Mouse (Mus musculus): ENCODE measurements at regions not wholly inside any gene's neighbourhood (a gene's known extent, or its start where the extent isn't known, plus 50 kb on each side); places are given as distances from the start of the nearest gene placed in this dataset.

DNA sequence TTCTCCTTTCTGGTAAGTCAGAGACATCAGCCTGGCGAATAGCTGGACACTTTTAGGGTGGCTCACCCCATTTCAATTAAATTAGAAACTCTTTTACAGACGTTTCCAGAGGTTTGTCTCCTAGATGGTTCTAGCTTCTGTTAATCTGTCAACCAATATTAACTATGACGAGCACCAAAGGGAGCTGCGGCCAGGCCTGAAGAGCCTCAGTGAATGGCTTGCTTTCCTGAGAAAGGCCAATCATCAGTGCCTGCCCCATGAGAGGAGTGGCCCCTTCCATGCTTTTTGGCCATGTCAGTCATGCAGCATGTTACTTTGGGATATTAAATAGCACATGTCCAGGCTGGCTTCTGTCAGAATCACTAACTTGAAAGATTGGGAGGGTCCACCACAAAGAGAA is 296.6 kb upstream of the Id2 start:
- no peak for TF ChIP-seq POLR2A (IDR thresholded peaks at IDR 0.05; ENCODE audit: insufficient read depth, low read depth, low read length)
- TF ChIP-seq CTCF (IDR thresholded peaks at IDR 0.05; ENCODE audit: insufficient read depth, low read depth, low read length) = no peak
- no peak overlapping the region for H3K27ac ChIP-seq (ENCODE audit: insufficient read depth, low read depth, low read length)
- 91% methylated on average over 4 of the region's 4 CpGs for WGBS
- H3K4me3 ChIP-seq (ENCODE audit: insufficient read depth, low read depth, low read length) = no peak overlapping the region
- no peaks in the 10 kb centered on the region for H3K4me1 ChIP-seq (ENCODE audit: control insufficient read depth, insufficient read depth, low read length)

DNA sequence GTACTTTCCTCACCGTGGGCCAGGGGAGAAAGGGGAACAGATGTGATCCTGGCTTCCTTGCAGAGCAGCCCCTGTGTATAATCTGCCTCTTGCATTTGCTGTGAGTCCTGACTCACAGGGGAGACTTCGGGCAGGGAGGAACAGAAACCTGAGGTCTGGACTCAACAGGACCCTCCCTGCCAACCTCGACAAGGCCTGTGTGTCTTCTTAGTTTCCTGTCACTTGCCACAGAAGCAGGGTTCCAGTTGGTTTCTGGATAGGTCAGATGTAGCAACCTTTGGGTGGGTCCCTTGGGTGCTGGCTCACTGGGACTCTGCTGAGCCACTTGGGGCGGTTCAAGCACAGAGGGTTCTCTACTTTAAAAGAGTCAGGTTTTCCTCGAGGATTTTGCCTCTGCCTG is 292.3 kb upstream of the Id2 start:
- H3K27ac ChIP-seq (ENCODE audit: insufficient read depth, low read depth, low read length) = no peak overlapping the region
- H3K4me1 ChIP-seq (ENCODE audit: control insufficient read depth, insufficient read depth, low read length) = no peaks in the 10 kb centered on the region
- 80% methylated on average over 5 of the region's 5 CpGs for WGBS
- H3K4me3 ChIP-seq (ENCODE audit: insufficient read depth, low read depth, low read length) = no peak overlapping the region
- TF ChIP-seq CTCF (IDR thresholded peaks at IDR 0.05; ENCODE audit: insufficient read depth, low read depth, low read length) (no peak), POLR2A (IDR thresholded peaks at IDR 0.05; ENCODE audit: insufficient read depth, low read depth, low read length) (no peak)

DNA sequence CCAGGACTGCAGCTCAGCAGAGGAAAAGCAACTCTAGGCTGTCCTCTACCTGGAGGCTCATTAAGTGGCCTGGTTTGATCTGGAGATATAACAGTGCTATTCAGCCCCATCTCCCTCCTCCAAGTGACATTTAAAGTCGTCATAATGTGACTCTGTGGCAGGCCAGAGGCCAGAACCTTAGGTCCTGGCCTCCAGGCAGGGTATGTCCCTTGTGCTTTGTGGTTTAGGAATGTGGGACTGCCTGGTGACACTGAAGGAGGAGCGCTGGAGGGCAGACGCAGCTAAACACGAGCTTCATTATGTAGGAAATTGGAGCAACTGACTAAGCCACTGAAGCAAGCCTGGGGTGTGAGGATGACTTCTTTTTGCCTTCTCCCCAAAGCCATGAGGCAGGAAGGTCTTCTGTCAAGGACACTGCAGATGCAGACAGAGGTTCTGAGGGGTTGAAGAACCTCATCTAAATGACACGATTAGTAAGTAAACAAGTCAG is 290.9 kb upstream of the Id2 start:
- 77% methylated on average over 5 of the region's 5 CpGs for WGBS
- TF ChIP-seq POLR2A (IDR thresholded peaks at IDR 0.05; ENCODE audit: insufficient read depth, low read depth, low read length) = no peak
- no peak for TF ChIP-seq CTCF (IDR thresholded peaks at IDR 0.05; ENCODE audit: insufficient read depth, low read depth, low read length)

DNA sequence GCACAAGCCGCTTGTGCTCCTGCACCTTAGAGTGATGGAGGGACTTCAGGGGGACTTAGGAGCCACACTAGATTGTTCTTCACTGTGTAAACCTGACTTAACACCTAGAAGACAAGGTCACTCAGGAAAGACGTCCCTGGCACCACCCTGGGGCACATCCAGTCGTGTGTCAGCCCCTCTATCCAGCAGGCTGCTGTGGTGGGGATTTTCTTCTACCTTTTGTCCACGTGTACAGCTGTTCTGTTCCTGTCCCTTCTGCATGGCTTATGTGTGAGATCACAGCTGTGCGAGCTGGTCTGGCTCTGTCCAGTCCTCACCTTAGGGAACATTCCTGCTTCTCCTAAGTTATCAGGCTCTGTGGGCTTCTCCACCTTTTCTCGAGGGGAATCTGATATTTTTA is 286.0 kb upstream of the Id2 start:
- TF ChIP-seq CTCF (IDR thresholded peaks at IDR 0.05; ENCODE audit: insufficient read depth, low read depth, low read length) = no peak
- TF ChIP-seq POLR2A (IDR thresholded peaks at IDR 0.05; ENCODE audit: insufficient read depth, low read depth, low read length) = no peak
- Histone ChIP-seq H3K4me3 (ENCODE audit: insufficient read depth, low read depth, low read length) (no peak overlapping the region), H3K4me1 (ENCODE audit: control insufficient read depth, insufficient read depth, low read length) (no peaks in the 10 kb centered on the region; the same call in 1 of the 2 replicates), H3K27ac (ENCODE audit: insufficient read depth, low read depth, low read length) (no peak overlapping the region)
- 89% methylated on average over 6 of the region's 6 CpGs for WGBS

More for the DNA sequence above, 290.9 kb upstream of the Id2 start:
- no peak overlapping the region for H3K27ac ChIP-seq (ENCODE audit: insufficient read depth, low read depth, low read length)
- no peak overlapping the region for H3K4me3 ChIP-seq (ENCODE audit: insufficient read depth, low read depth, low read length)
- H3K4me1 ChIP-seq (ENCODE audit: control insufficient read depth, insufficient read depth, low read length) = no peaks in the 10 kb centered on the region

DNA sequence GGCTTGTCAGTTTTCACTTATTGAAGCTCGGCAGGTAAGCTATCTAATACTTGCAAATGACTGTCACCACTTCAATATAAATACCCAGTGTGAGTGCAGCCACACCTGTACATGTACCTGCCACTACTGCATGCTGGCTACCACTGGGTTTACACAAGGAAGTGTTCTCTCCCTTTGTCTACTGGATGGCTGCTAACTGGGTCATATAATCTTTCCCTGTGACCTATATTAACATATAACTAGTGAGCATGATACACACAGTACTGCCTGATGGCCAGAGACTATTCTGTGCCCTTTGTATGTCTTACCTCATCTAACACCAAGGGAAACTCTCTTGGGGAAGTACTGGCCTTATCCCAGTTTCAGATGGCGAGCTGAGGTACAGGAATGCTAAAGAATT is 285.5 kb upstream of the Id2 start:
- WGBS = 99% methylated on average over 2 of the region's 2 CpGs
- no peak overlapping the region for H3K4me3 ChIP-seq (ENCODE audit: insufficient read depth, low read depth, low read length)
- no peaks in the 10 kb centered on the region; the same call in 1 of the 2 replicates for H3K4me1 ChIP-seq (ENCODE audit: control insufficient read depth, insufficient read depth, low read length)
- TF ChIP-seq POLR2A (IDR thresholded peaks at IDR 0.05; ENCODE audit: insufficient read depth, low read depth, low read length) (no peak), CTCF (IDR thresholded peaks at IDR 0.05; ENCODE audit: insufficient read depth, low read depth, low read length) (no peak)
- H3K27ac ChIP-seq (ENCODE audit: insufficient read depth, low read depth, low read length) = no peak overlapping the region

DNA sequence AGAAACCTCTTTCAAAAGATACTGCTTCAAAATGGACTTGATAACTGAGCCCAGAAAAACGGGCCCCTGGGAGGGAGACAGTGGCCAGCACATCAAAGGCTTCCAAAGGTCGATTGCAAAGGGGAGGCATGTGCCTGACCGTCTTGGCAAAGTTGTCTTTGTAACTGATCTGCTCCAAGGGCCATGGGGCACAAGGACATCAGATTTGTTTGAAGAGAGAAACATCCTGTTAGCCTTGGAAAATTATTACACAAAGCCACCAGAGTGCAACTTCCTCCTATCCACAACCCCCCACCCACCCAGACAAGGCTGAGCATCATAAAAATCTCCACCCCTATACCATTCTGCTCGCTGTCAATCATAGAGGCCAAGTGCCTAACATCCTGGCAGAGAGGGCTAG is 284.7 kb upstream of the Id2 start:
- no peaks in the 10 kb centered on the region; the same call in 1 of the 2 replicates for H3K4me1 ChIP-seq (ENCODE audit: control insufficient read depth, insufficient read depth, low read length)
- WGBS = 74% methylated on average over 4 of the region's 4 CpGs
- H3K4me3 ChIP-seq (ENCODE audit: insufficient read depth, low read depth, low read length) = no peak overlapping the region
- H3K27ac ChIP-seq (ENCODE audit: insufficient read depth, low read depth, low read length) = no peak overlapping the region
- TF ChIP-seq CTCF (IDR thresholded peaks at IDR 0.05; ENCODE audit: insufficient read depth, low read depth, low read length) (no peak), POLR2A (IDR thresholded peaks at IDR 0.05; ENCODE audit: insufficient read depth, low read depth, low read length) (no peak)

DNA sequence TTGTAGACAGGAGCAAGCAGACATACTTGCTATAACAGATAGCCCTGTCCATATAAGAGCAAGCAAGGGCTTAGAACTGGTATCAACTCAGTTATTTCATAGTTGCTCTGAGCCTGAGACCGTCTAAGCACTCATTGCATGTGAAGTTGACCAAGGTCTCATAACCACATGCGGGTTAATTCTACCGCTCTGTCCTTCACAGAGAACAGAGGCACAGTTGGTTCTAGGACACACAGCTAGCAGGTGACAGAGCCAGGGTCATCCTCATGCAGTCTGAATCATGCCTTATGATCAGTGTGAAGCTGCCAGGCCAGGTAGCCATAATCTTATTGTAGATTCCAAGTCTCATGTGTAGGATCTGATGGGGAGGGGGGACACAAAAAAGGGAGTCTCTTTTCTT is 283.1 kb upstream of the Id2 start:
- WGBS = 98% methylated on average over 3 of the region's 3 CpGs
- Histone ChIP-seq H3K27ac (ENCODE audit: insufficient read depth, low read depth, low read length) (no peak overlapping the region), H3K4me1 (ENCODE audit: control insufficient read depth, insufficient read depth, low read length) (peaks cover 3% of the 10 kb centered on the region; the same call in 1 of the 2 replicates), H3K4me3 (ENCODE audit: insufficient read depth, low read depth, low read length) (no peak overlapping the region)
- TF ChIP-seq CTCF (IDR thresholded peaks at IDR 0.05; ENCODE audit: insufficient read depth, low read depth, low read length) (no peak), POLR2A (IDR thresholded peaks at IDR 0.05; ENCODE audit: insufficient read depth, low read depth, low read length) (no peak)

DNA sequence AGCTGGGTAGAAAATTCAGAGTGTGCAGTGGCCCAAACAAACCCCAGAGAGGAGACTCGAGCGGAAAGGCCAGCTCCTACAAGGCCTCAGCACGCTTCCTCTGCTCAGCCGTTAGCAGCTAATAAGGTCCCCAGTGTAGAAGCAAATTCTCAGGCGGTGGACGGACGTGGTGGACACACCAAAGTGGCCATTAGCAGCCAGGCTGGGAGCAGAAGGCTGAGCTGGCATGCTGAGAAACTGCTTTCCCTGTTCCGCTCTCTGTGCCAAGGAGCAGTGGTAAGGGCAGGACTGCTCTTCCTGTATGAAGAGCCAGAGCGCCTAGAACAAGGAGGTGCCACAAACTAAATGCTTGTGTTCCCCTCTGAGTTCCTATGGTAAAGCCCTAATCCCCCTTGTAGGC is 282.1 kb upstream of the Id2 start:
- H3K4me1 ChIP-seq (ENCODE audit: control insufficient read depth, insufficient read depth, low read length) = peaks cover 3% of the 10 kb centered on the region; the same call in 1 of the 2 replicates
- TF ChIP-seq POLR2A (IDR thresholded peaks at IDR 0.05; ENCODE audit: insufficient read depth, low read depth, low read length) (no peak), CTCF (IDR thresholded peaks at IDR 0.05; ENCODE audit: insufficient read depth, low read depth, low read length) (no peak)
- no peak overlapping the region for H3K4me3 ChIP-seq (ENCODE audit: insufficient read depth, low read depth, low read length)
- WGBS = 84% methylated on average over 9 of the region's 9 CpGs
- no peak overlapping the region for H3K27ac ChIP-seq (ENCODE audit: insufficient read depth, low read depth, low read length)

DNA sequence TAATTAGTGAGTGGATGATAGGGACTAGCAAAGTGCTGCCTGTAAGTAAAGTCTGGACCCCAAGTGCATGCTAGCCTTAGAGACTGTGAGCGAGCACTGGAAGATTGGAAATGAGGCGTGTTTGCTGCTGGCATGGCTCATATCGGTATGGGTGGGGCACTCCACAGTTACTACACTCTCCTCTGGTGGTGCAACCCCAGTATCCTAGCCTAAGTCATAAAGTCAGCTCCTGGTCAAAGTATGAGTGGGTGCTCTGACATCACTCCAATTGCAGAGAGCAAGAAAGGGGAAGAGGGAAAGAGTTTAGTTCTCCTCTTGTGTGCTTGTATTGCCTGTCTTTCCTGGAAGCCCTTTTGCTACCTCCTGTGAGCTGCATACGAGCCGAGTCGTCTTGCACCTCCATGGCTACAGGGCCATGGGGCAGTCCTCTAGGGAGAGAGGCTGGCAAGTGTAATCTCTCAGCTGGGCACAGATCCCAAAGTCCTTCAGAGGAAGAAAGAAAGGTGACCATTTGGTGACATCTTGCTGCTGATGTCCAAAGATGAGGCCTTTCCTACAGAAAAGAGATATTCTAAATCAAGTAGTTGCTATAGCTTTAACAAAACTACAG is 281.2 kb upstream of the Id2 start:
- H3K27ac ChIP-seq (ENCODE audit: insufficient read depth, low read depth, low read length) = no peak overlapping the region
- H3K4me1 ChIP-seq (ENCODE audit: control insufficient read depth, insufficient read depth, low read length) = peaks cover 3% of the 10 kb centered on the region; the same call in 1 of the 2 replicates
- H3K4me3 ChIP-seq (ENCODE audit: insufficient read depth, low read depth, low read length) = no peak overlapping the region
- WGBS = 95% methylated on average over 6 of the region's 6 CpGs
- TF ChIP-seq CTCF (IDR thresholded peaks at IDR 0.05; ENCODE audit: insufficient read depth, low read depth, low read length) = no peak
- TF ChIP-seq POLR2A (IDR thresholded peaks at IDR 0.05; ENCODE audit: insufficient read depth, low read depth, low read length) = no peak
